Mouse (Mus musculus) T-helper 17 cell (primary cell): Measurements from ENCODE around the gene Cenpi.
"Not testable (repeated sequence)": the region's sequence is repeated elsewhere in the genome, so short reads cannot be mapped to it uniquely, and the experiment has no call there.

Experiments used
- in situ Hi-C, 2 experiments: fragments of 300-600 bp; cut with MboI, MseI; formaldehyde crosslinking; loops; 1 replicate in 1 of 2; 2 replicates in 1 of 2; pipeline ENCODE4 v1.15.1; 2025; ENCODE audit warnings: high pct_unique_total_duplicates in 2 of 2

Gene Cenpi

DNA sequence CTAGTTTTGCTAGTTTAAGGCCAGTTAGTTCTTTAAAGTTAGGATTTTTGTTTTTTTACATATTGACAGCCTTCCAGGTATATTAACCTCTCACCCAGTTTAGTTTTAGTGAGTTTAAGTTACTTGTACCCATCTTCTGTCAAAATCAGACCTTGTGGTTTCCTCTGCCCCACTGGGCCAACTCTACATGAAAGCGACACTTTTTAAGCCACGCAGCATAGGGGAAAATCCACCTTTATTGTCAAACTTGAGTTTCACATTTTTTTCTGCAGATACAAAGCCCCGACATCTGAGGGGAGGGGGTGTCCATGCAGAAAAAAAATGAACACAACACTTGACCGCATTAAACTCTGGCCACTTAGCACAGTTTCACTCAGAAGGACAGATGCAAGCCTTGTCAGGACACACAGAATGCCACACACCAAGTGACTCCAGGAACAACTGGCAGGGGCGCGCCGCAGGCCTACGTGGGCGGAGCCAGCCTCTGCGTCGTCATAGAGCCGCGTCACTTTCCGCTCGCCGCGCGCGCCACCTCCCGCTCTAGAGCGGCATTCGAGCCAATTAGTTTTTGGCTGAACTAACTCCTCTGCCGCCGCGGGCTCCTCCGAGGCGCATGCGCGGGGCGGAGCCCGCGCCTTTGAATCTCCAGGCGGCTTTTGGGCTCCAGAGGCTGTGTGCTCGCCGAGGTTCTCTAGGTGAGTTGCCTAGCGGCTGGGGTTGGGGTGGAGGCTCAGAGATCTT, at the start of gene Cenpi:
TSS of gene Cenpi (plus strand) at position 551 of the 741 bp plus-strand sequence.
- in situ Hi-C loops = no loop called here

DNA sequence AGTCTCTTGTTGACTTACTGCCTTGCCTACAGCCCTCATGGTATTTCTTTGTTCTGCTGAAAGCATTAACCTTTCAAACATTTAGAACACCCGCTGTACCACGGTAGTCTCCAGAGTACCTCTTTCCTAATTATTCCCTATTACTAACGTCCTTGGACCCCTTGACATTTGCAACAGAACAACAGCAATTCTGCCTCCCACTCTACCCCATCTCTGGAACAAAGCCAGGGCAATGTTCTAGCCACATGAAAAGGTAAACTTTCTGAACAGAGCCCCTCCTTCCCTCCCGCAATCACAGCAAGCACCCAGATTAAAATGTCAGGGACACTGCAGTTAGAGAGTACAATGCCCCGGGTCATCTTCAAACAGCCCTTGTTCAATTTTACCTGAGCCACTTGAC, 46.7 kb upstream of the Cenpi start:
- in situ Hi-C loops = loop anchor here in 1 of 2 experiments (10.0 kb wide), 1 partner anchor 306 kb away; no protein-coding TSS in a partner anchor

DNA sequence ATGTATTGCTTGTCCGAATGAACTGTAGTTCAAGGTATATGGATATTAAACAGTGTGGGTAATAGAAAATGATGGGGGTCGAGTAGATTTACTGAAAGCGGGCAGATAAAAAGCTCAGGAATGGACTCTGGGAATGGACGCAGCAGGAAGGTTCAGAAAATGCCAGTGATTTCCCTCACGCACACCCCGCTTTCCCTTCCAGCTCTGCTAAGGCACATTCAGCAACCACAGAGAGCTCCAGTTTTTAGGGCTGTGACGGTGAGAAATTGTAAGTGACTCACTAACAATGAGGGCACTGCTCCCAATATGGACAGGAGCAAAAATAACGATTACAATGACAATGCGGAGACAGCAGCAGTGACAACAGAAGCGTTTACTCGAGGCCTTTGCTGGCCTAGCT, 45.8 kb upstream of the Cenpi start:
- in situ Hi-C loops = loop anchor here in 1 of 2 experiments (10.0 kb wide), 1 partner anchor 307 kb away; no protein-coding TSS in a partner anchor

DNA sequence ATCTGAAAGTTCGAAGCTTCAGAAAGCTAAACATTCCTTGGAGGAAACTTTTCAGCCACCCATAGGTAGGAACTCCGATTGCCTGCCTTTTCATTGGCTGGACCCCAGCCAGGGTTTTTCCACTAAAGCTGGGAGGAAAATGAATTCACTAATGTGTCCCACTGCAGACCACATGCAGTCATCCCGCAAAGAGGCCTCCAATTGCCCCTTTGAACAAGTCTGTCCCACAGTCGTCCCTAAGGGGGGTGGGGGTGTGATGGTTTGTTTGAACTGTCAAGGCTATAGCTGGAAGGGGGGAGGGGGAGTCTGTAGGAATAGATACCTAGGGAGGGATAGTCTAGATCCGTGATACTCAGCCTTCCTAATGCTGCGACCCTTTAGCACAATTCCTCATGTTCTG, 32.2 kb upstream of the Cenpi start:
- in situ Hi-C loops = no loop called here

DNA sequence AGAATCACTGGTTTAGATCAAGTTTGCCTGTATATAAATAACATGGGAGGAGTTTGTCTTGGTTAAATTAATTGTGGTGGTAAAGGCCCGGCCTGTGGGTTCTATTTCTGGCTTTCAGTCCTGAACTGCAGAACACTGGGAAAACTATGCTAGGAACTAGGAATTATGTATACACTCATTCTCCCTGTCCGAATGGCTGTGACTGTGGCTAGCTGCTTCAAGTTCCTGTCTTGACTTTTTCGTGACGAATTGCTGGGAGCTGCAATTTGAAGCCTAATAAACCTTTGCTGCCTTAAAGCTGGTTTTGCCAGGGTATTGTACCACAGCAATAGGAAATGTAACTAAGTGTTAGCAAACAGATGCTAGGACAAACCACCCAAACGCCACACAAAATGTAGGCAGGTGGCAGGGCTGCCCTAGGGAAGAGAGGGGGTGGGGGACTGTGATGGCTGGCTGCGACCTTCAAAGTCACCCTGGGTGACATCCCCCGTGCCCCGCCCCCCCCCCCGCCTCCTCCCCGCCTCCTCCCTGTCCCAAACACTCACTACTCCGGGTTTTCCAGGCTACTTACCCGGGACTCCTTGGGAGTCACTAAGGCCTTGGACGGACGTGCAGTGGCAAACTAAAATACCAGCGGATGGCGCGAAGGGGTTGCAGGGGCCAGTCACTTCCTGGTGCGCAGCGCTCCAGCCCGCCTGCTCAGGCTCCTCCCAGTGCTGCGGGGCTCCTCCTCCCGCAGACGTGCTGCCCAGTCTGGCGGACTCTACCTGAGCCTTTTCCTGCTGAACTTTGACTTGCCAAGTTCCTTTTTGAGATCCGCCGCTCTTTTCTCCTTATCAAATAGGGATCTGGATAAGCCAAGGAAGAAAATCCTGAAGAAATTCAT, 31.4 kb upstream of the Cenpi start, which contains the start of gene Trmt2b:
TSS of gene Trmt2b (minus strand) at position 710 of the 886 bp plus-strand sequence.
- in situ Hi-C loops = no loop called here

DNA sequence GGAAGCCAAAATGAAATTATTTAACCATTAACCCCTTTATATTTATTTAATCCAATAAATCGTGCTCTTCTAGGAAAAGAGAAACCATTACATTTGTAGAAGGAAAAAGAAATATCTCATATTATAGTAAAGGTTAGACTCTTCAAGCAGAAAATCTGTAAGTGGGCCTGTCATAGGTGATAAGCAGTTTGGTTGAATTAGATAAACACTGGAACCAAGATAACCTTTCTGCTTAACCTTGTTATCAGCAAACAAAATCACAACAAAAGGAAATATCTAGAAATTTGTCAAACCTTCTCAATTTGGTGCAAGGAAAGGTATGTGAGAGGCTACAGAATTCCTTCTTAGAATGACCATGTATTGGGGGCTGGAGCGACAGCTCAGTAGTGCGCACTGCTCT, 27.4 kb upstream of the Cenpi start:
- in situ Hi-C loops = no loop called here

DNA sequence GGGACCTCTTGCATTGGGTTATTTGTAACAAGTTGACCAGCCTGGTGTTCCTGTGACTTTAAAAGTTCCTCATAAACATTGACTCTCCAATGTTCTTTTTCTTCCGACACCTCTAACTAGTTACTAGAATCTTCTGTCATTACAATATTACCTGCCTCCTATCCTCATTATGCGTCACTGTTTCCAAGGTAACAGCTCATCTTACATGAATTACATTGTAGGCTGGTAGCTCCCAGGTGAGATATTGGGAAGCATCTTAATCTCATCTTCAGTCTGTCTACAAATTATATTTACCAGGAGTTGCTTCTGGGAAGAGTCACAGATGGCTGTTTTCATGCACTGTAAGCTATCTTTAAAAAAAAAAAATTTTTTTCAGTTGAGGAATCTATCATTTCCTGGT, 22.8 kb upstream of the Cenpi start:
- in situ Hi-C loops = no loop called here

DNA sequence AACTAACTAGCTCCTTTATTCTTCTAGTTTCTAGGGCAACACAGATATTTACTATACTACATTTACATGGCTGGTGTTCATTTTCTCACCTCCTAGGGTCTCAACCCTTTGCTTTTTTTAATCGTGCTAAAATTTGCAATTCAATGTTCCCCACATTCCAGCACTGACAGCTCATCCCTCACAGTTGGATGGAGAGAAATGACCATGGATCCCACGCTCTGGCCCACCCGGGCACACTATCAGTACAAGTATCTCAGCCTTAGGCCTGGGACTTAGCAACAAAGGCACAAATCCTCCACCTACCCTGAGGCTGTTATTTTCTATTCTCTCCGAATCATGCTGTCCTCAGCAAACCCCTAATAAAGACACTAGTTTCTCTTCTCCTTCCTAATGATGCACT, 22.1 kb upstream of the Cenpi start:
- in situ Hi-C loops = no loop called here

DNA sequence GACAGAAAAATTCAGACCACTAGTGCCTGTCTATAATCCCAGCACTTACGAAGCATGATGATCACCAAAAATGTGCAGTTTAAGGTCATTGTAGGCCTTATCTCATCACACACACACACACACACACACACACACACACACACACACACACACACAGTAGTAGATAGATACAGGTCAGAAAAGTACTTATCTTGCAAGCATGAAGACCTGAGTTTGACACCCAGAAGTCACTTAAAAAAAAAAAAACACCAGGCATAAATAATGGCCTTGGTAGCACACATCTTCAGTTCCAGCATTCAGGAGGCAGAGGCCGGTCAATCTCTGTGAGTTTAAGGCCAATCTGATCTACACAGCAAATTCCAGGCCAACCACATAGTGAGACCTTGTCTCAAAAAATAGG, 20.6 kb upstream of the Cenpi start:
- in situ Hi-C loops = no loop called here

DNA sequence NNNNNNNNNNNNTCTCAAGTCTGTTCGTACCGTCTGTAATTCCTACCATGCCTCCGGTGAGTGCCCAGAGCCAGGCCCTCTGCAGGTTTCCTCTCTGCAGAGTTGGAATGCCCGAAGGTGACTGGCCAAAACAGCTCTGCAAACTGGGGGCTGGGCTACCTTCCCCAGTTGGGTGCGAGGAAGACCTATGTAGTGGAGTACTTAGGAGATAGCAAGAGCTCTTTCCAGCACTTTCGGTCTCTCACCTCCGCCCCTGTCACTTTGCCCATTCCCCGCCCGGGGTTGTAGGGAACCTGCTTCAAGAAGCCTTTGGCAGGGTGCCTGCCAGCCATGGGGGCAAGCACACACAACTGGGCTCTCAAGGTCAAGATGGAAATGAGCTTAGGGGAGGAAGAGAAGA, 11.6 kb upstream of the Cenpi start:
- in situ Hi-C loops = no loop called here

DNA sequence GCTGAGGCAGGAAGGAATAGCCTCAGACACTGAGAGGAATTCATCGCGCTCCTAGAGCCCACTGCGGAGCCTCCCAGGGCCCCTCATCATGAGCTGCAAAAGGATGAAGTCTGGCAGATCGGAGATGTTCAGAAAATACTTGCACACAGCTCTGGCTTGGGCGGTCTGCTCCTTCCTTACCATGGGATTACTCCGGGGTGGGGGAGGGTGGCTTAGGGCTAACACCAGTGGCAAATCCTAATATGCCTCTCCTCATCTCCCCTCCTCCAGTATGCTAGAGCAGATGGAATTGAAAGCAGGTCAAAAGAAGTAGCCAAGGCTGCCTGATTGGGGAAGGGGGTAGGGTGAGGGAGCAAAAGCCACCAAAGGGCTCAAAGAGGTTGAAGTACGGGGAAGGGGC, 11.1 kb upstream of the Cenpi start:
- in situ Hi-C loops = no loop called here

DNA sequence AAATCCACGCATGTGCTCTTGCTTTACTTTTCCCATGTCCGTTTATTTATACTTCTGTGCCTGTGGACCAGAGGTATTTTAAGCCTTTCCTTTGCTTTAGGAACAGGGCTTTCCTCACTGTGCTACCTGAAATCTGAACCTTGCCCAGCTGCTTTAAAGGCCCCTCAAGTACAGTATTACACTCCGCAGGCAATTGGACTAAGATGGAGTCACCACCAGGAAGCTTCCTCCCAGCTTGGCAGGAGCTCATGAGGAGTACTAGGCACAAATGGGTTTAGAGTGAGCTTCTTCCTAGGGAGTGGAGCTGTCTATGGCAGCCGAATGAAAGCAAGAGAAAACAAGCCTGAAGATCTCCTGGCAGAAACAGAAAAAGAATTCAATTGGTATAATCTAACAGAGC, 10.7 kb upstream of the Cenpi start:
- in situ Hi-C loops = no loop called here

DNA sequence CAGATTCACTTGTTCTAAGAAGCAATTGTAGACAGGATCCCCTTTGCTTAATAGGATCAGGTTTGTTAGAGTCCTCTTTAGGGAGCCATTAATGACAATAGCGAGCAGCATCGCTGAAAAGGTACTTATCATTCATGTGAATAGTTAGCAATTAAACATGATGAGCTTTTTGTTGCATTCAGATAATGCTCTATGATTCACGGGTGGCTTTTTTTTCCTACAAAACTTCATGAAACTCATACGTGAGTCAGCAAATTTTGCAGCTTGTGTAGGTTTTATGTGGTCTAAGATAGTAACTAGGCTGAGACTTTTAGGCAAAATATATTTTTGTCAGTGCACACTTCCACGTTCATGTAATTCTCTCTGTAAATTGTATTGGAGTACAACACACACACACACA, 7.7 kb upstream of the Cenpi start:
- in situ Hi-C loops = no loop called here

DNA sequence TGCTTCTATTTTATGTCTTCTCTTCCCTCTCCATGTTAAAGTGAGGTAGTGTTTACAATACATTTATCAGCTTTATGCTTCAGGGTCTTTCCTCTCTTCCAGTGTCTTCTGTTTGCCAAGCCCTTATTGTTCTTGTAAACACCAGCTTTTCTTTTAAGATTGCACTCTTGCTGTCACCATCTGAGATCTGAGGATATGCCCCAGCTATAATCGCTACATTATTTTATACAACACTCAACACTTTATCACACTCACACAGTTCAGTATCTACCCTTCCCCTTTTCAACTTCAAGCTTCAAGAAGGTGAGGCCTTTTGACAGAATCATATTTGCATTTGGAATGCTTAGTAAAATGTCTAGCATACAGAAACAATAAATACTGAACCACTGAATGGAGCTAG, 4.6 kb upstream of the Cenpi start:
- in situ Hi-C loops = no loop called here

DNA sequence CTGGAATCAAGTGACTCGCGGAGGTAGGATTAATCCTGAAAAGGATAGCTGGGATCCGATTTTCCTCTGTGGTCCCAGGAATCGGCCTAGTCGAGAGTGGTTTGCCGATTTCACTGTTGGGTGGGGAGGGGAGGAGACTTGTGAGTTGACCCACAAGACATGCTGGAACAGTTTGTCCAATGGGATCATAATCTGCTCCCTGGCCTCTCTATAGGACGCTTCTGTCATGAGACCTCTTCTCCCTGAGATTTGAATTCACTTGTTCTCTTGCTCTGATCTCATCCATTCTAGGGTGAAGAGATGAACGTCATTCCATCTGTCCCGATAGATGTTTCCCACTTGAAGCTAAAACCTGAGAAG, 371 bp downstream of the Cenpi start:
- in situ Hi-C loops = no loop called here

DNA sequence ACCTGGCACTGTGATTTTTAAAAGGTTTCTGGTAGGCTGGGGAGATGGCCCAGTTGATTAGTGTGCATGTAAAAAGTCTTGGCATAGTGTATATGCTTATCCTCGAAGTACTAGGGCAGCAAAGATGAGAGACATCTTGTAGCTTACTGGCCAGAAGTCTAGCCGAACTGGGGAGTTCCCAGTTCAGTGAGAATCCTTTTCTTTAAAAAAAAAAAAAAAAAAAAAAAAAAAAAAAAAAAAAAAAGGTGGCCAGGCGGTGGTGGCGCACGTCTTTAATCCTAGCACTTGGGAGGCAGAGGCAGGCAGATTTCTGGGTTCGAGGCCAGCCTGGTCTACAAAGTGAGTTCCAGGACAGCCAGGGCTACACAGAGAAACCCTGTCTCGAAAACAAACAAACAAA, 3.3 kb downstream of the Cenpi start:
- in situ Hi-C loops = not testable (repeated sequence)

DNA sequence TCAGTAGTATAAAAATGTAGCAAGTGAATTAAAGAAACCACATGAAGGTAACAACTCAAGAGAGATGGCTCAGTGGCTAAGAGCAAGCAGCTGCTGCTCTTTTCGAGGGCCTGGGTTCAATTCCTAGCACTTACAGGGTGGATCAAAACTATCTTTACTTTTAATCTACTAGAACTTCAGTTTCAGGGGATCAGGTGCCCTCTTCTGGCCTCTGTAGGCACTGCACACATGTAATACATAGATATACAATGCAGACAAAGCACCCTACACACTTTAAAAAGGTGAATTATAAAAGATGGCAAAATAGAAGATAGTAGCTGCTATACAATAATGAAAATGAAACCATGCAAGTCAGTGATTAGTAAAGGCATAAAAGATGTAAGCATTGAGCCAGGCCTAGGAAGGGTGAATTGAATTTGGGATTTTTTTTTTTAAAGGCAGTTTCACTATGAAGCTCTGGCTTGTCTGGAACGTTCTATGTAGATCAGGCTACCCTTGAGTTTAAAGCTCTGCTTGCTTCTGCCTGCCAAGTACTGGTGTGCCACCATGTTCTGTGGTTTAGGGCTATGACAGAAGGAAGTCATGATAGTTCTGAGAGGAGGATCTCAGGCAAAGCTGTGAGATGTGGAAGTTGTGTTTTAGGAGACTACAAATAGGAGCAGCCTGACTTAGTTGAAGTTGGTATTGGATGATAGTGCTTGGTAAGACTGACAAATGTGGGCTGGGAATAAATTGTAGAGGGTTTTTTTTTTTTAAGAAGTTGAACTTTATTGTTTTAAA, 11.5 kb downstream of the Cenpi start:
- in situ Hi-C loops = no loop called here

DNA sequence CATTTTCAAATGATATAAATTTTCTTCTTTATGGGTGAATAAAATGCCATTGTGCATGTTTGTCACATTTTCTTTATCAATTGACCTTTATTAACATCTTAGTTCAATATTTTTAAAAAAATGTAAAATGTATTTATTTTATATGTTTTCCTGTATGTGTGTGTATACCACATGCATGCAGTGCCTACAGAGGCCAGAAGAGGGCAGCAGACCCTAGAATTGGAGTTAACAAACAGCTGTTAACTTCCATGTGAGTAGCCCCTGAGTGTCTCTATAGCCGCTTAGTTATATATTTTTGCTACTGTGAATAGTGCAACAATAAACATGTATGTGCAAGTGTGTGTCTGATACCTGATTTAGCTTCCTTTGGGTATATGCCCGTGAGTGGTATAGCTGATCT, 25.4 kb downstream of the Cenpi start:
- in situ Hi-C loops = no loop called here

DNA sequence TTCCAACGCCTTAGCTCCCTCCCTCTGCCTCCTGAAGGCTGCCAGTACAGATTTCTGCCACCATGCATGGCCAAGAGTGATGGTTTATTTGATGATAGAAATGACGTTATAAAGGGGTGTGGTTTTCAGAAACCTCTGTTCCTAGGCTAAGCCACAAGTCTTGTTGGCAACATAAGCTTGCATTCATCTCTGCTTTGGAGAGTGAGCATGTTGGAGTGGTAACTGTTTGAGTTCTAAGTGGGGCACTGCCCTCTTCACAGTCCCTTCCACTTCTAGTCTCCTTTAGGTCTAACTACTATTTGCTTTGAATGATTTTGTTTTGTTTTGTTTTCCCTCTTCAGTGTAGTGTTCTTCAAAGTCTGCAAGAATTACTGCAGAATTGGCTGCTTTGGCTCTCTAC, 34.9 kb downstream of the Cenpi start:
- in situ Hi-C loops = loop anchor here in 1 of 2 experiments (10.0 kb wide), 1 partner anchor 268 kb away; no protein-coding TSS in a partner anchor

DNA sequence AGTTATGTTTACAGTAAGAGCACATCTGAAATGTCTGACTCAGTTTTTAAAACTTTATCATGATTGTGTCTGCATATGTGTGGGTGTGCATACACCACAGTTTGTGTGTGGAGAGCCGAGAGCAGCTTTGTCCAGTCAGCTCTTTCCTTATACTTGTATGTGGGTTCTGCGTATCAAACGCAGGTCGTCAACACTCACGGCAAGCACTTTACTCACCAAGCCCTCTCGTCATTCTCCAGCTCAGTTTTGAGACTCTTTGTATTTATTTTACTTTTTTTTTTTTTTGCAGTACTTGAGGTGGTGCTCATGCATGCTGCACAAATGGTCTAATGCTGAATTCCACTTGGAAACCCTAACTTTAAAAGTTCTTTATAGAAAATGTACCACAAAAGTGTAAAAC, 42.3 kb downstream of the Cenpi start:
- in situ Hi-C loops = no loop called here

DNA sequence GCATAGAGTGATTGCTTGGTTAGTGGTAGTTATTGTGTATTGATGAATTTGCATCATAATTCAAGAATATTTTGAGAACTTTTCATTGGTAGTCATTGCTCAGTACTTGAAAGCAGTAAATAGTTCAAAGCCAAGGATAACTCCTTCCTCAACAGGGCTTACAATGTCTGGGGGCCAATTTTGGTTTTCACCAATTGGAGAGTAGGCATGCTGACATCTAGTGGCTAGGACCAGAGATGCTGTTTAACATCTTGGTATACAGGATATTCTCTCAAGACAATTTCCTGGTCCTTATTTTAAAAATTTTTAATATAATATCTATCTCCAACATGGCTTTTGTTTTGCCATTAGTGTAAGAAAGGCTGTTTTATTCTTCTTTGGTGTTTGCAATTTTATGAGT, 46.0 kb downstream of the Cenpi start:
- in situ Hi-C loops = no loop called here

DNA sequence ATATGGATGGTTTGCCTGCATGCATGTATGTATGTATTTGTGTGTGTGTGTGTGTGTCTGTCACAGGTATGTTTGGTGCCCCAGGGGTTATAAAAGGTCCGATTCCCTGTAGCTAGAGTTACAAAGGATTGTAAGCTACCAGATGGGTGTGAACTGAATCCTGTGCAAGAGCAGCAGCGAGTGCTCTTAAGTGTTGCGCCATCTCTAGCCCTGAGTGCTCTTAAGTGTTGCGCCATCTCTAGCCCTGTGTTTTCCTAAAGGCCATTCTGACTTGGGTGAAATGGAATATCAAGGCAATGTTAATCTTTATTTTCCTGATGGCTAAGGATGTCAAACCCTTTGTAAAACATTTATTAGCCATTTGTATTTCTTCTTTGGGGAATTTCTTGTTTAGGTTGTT, 51.5 kb downstream of the Cenpi start:
- in situ Hi-C loops = no loop called here
